Mouse (Mus musculus) cerebral cortex, adult 2 months (tissue): ENCODE results near the gene Psg28.

Experiments used
- WGBS: fragments of 180-500 bp; shearing (Covaris S2); methylation state at CpG from one replicate; pipeline ENCODE4 v1.1.7; 2018; 5-methylcytosine and 5-hydroxymethylcytosine counted together

Gene Psg28

DNA sequence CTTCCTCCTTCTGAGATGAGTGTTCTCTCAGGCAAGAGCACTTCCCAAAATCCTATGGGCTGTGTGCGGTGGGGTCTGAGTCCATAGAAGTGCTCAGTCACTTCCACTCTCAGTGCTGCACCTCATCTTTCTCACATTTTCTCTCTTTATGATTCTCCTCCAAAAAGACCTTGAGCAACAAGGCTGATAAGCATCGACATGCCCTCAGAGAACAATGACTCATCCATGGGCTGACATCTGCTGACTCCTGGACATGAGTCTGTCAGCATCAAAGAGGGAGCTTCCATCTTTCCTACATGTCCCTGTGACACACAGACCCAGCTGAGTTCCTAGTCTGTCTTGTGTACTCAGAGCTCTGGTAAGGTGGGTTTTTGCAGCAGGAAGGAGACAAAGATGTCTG lies at the start of gene Psg28:
Gene Psg28, minus strand, starts transcription at position 101 of the 400 bp plus-strand sequence.
- 80% methylated on average over 2 of the region's 2 CpGs for WGBS

- WGBS, result 51% methylated on average over 11 of the region's 11 CpGs
These were observed 28.4 kb downstream of the Psg28 start for GRCm38 (mm10) chr7:18403407-18403806.

DNA sequence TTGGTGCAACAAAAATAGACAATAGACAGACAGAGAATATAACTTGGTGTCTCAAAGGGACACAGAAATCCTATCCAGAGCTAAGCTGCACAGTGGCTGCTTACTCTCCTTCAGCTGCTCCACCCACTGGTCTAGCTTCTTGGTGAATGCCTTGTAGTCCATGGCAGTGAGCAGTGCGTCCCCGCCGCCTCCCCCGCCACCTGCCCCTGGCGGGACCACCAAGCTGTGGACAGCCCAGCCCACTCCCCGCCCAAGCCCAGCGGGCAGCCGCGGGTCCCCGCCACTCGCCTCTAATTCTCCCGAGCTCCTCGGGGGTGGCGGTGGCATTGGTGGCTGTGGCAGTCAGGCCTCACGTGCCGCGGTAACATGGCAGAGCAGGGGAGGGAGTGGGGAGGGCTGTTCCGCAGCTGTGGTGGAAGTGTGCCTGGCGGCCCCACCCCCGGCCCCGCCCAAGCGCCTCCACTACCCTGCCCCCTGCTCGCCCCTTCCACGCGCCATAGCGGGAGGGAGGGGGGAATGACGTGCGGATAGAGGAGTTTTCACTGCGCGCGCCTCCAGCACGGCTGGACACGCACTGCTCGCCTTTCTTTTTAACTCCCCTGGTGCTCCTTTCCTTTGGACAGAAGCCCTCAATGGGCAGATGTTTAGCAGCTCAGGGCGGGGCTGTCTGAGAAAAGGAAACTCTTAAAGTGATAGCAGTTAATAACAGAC lies 29.2 kb downstream of the Psg28 start:
- WGBS, result 40% methylated on average over 35 of the region's 35 CpGs

DNA sequence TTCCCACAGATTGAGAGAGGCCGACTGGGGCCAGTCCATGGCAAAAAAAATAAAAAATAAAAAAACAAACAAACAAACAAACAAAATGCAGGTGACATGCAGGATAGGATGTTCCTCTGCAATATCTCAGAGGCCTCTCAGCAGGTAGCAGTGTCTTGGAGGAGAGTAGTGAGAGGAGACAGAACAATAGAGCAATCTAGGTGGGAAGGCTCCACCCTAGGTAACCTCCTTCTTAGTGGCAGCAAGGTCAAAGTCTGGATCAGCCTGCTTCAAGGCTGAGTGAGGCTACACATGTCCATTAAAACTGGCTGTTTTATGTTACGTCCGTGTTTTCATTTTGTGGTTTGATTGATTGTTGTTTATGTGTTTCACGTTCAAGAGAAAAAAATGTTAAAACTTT lies 40.4 kb downstream of the Psg28 start:
- WGBS, result 86% methylated on average over 4 of the region's 4 CpGs

GRCm38 (mm10) chr7:18378295-18378694 lies 53.5 kb downstream of the Psg28 start:
- 43% methylated on average over 2 of the region's 2 CpGs for WGBS
